Mouse (Mus musculus) embryonic facial prominence, embryonic 10.5 days (tissue): ENCODE results near the gene Rgs9. TPM values are rescaled to one million over a fixed set of nuclear protein-coding genes. Genes with fewer than 3 reads are reported as not detected.

ENCODE experiments used
- DNase-seq: peaks from one replicate; pipeline ENCODE4 v3.0.0-alpha.2; 2017; ENCODE audit warnings: low spot score
- H3K27ac ChIP-seq: fragments of 300-500 bp; sonication (generic); replicated peaks from 2 replicates; pipeline ENCODE4 v1.5.1; 2016; ENCODE audit warnings: mild to moderate bottlenecking
- H3K27me3 ChIP-seq: fragments of 300-500 bp; sonication (generic); replicated peaks from 2 replicates; pipeline ENCODE4 v1.6.1; 2016; ENCODE audit warnings: low read depth, mild to moderate bottlenecking; ENCODE audit not compliant: poor library complexity, severe bottlenecking
- H3K36me3 ChIP-seq: fragments of 300-500 bp; sonication (generic); replicated peaks from 2 replicates; pipeline ENCODE4 v1.6.1; 2016; ENCODE audit warnings: mild to moderate bottlenecking, moderate library complexity
- H3K4me1 ChIP-seq: fragments of 300-500 bp; sonication (generic); 2 replicates; pipeline ENCODE4 v1.6.1; 2016
- H3K4me3 ChIP-seq: fragments of 300-500 bp; sonication (generic); 2 replicates; pipeline ENCODE4 v1.5.1; 2016; ENCODE audit warnings: mild to moderate bottlenecking, moderate library complexity
- H3K9me3 ChIP-seq: fragments of 300-500 bp; sonication (generic); 2 replicates; pipeline ENCODE4 v1.6.1; 2016; ENCODE audit warnings: mild to moderate bottlenecking
- WGBS: fragments of 180-500 bp; shearing (Covaris S2); methylation state at CpG from one replicate; pipeline ENCODE4 v1.1.7; 2016; 5-methylcytosine and 5-hydroxymethylcytosine counted together
- polyA plus RNA-seq: library from polyadenylated mRNA; unstranded; fragments of >200 nt; fragmentation: Nextera tagmentation; extraction: Ambion mirVana; gene quantifications from 2 replicates; pipeline ENCODE4 v1.2.1, GENCODE M21; 2016

Rgs9 gene
- polyA plus RNA-seq, 1 experiment from 2014 or later = 1.8 TPM

DNA sequence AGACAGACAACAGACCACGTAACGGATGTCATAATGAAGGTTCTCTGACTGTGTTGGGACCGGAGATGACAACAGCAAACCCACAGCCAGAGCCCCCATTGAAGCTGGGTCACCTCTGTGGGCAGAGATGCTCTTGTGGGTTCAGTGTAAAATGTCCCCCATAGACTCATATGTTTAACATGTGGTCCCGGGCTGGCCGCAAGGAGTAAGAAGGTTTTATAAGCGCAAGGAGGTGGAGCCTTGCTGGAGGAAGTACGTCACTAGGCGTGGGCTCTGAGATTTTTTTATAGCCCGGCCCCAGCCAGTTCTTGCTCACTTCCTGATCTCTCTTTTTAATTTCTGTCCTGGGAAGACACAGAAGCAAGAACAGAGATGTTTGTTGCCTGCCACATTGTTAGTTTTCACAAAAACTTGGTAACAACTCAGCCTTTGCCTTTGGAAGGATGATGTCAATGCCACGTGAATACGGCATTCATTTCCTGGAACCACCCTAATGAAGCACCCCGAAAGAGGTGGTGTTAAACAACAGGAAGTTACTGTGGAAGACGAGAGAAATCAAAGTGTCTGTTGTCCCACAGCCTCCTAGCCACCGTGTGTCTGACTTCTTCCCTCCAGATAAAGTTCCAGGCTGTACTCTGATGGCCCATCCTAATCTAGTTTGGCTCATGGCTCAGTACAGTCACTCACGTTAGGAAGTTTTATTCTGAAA is 79.1 kb downstream of the Rgs9 start:
- Histone ChIP-seq H3K36me3 (no peaks in the 10 kb centered on the region), H3K27ac (no peak overlapping the region)
- WGBS = 84% methylated on average over 15 of the region's 15 CpGs

DNA sequence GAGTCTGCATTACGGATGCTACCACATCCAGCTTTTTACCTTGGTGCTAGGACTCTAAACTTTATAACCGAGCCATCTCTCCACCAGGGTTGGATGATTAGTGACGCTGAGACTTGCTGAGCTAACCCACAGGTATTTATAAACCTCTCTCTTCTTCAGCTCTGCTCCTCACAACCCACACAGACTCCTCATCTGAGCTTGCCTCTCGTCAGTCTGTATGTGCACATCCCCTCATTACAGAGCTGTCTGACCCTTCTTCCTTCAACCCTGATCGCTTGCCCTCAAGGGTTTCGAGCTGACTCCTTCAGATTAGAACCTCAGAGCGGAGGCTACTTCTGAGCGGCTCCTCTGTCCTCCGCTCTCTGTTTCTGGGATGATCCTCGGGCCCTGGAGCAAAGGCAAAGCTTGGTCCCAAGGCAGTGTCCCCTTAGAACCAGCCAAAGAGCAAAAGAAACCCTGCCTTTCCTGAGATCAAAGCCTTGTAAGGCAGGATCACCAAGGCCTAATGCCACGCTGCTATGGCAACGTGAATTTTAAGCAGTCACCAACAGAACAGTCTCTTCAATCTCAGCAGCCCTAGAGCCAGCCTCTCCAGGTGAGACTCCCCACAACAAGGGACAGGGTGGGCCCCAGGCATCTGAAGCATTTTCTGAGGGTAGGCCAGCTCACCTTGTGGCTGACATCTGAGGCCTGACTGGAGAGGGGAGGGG is 79.9 kb downstream of the Rgs9 start:
- Histone ChIP-seq H3K36me3 (no peaks in the 10 kb centered on the region), H3K9me3 (no peaks in the 10 kb centered on the region), H3K27me3 (peaks cover 20% of the 10 kb centered on the region; the same call in 1 of the 2 replicates), H3K27ac (peak overlapping the region; percentile 36), H3K4me3 (no peak overlapping the region), H3K4me1 (peaks cover 16% of the 10 kb centered on the region)
- peak; percentile 27 for DNase-seq
- 36% methylated on average over 12 of the region's 12 CpGs for WGBS

More for the DNA sequence above, 79.1 kb downstream of the Rgs9 start:
- Histone ChIP-seq H3K4me3 (no peak overlapping the region), H3K9me3 (no peaks in the 10 kb centered on the region), H3K27me3 (peaks cover 20% of the 10 kb centered on the region; the same call in 1 of the 2 replicates), H3K4me1 (peaks cover 16% of the 10 kb centered on the region)
- no peak for DNase-seq

- no peak overlapping the region for H3K4me3 ChIP-seq
- H3K36me3 ChIP-seq = no peaks in the 10 kb centered on the region
- no peaks in the 10 kb centered on the region for H3K9me3 ChIP-seq
- H3K4me1 ChIP-seq = peaks cover 27% of the 10 kb centered on the region
- no peak overlapping the region for H3K27ac ChIP-seq
- peak; percentile 26 for DNase-seq
- H3K27me3 ChIP-seq = peaks cover 17% of the 10 kb centered on the region; the same call in 1 of the 2 replicates
- WGBS = 33% methylated on average over 11 of the region's 11 CpGs
Observed at GRCm38 (mm10) chr11:109210772-109211171, 87.2 kb downstream of the Rgs9 start.

DNA sequence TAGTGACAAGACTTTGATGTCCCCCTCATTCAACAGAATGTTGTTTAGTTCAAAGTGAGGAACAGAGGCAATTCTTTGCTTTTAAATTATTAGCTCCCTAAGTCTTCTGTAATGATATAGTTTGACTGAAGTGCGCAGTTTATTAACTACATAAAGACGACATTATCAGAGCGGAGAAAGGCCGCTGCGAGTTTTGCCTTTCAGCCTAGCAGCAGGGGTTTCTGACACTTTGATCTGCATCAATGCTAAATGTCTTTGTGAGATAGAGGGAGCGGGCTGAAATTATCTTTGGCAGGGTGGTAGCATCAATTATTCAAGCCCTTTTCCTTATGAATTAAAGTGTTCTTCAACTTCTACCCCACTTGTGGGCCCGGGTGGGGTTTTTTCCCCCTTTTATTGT is 87.6 kb downstream of the Rgs9 start:
- Histone ChIP-seq H3K9me3 (no peaks in the 10 kb centered on the region), H3K4me1 (peaks cover 27% of the 10 kb centered on the region), H3K27ac (no peak overlapping the region), H3K4me3 (no peak overlapping the region), H3K36me3 (no peaks in the 10 kb centered on the region), H3K27me3 (peaks cover 17% of the 10 kb centered on the region; the same call in 1 of the 2 replicates)
- no peak for DNase-seq
- WGBS = 46% methylated on average over 7 of the region's 7 CpGs

GRCm38 (mm10) chr11:109206732-109207131 is 91.2 kb downstream of the Rgs9 start:
- WGBS = 57% methylated on average over 13 of the region's 13 CpGs
- Histone ChIP-seq H3K4me3 (no peak overlapping the region), H3K27me3 (peaks cover 17% of the 10 kb centered on the region; the same call in 1 of the 2 replicates), H3K4me1 (peaks cover 27% of the 10 kb centered on the region), H3K27ac (no peak overlapping the region), H3K36me3 (no peaks in the 10 kb centered on the region), H3K9me3 (no peaks in the 10 kb centered on the region)
- DNase-seq = no peak

GRCm38 (mm10) chr11:109206028-109206427 is 91.9 kb downstream of the Rgs9 start:
- H3K27ac ChIP-seq = no peak overlapping the region
- no peak overlapping the region for H3K4me3 ChIP-seq
- DNase-seq = no peak

GRCm38 (mm10) chr11:109199612-109200293 is 98.2 kb downstream of the Rgs9 start:
- H3K27ac ChIP-seq = peak overlapping the region; percentile 27; the same call in 1 of the 2 replicates

More at GRCm38 (mm10) chr11:109206028-109206427, 91.9 kb downstream of the Rgs9 start:
- H3K36me3 ChIP-seq = no peaks in the 10 kb centered on the region
- peaks cover 17% of the 10 kb centered on the region; the same call in 1 of the 2 replicates for H3K27me3 ChIP-seq
- no peaks in the 10 kb centered on the region for H3K9me3 ChIP-seq
- 87% methylated on average over 1 of the region's 1 CpGs for WGBS
- peaks cover 26% of the 10 kb centered on the region for H3K4me1 ChIP-seq

GRCm38 (mm10) chr11:109192673-109193557 is 105.0 kb downstream of the Rgs9 start:
- peak overlapping the region; percentile 51 for H3K27ac ChIP-seq
- H3K36me3 ChIP-seq = no peaks in the 10 kb centered on the region
- H3K9me3 ChIP-seq = no peaks in the 10 kb centered on the region
- WGBS = 38% methylated on average over 15 of the region's 15 CpGs
- 0 out of 2 replicates have a peak overlapping the region, but pooled peaks have one; percentile 16 for H3K4me3 ChIP-seq
- peaks cover 10% of the 10 kb centered on the region for H3K4me1 ChIP-seq
- no peaks in the 10 kb centered on the region for H3K27me3 ChIP-seq
- peak; percentile 88 for DNase-seq

More at GRCm38 (mm10) chr11:109199612-109200293, 98.2 kb downstream of the Rgs9 start:
- no peak for DNase-seq
- H3K4me3 ChIP-seq = no peak overlapping the region
- 50% methylated on average over 8 of the region's 8 CpGs for WGBS
- H3K27me3 ChIP-seq = no peaks in the 10 kb centered on the region
- H3K4me1 ChIP-seq = peaks cover 10% of the 10 kb centered on the region
- H3K36me3 ChIP-seq = no peaks in the 10 kb centered on the region
- H3K9me3 ChIP-seq = no peaks in the 10 kb centered on the region

DNA sequence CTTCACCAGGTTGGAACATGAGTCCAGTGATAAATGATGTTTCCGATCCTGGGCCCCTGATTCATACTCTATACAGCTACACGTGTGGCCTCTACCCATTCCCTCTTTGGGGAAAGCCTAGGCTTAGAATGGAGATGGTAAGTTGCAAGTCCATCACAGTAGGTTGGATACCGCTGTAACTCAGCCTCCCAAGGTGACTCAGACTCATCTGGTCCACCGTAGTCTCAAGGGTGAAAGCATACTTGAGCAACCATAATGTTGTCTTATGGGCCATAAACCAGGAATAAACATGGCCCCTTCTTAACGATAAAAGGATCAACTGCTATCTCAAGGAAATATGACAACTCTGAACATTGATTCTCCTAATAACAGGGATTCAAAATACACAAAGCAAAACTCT is 109.7 kb downstream of the Rgs9 start:
- Histone ChIP-seq H3K27ac (no peak overlapping the region), H3K4me3 (no peak overlapping the region), H3K27me3 (no peaks in the 10 kb centered on the region), H3K36me3 (no peaks in the 10 kb centered on the region), H3K4me1 (peaks cover 8% of the 10 kb centered on the region), H3K9me3 (no peaks in the 10 kb centered on the region)
- DNase-seq = no peak
- 90% methylated on average over 5 of the region's 5 CpGs for WGBS

DNA sequence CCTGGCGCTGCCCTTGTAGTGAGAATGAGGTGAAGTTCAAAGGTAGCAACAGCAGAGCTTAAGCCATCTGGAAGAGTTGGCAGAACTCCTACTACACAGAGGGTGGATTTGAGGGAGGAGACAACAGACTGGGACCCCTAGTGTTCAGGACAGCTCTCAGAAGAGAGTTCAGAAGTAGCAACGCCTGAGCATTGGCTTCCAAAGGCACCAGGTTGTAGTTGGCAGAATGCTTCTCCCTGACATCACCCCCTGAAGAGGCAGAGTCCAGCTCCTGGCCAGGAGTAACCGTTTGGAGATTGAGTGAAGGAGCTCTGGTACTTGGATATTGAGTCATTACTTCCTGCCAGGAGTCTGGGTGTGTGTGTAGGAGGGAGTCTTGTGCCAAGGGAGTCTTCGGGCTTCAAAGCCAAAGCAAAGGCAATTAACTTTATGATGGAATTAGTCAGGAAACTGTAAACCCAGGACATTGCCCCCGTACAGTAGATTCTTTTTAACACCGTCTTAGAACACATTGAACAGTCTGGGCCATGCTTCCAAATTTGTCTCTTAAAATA is 110.2 kb downstream of the Rgs9 start:
- peaks cover 3% of the 10 kb centered on the region; the same call in 1 of the 2 replicates for H3K4me1 ChIP-seq
- H3K9me3 ChIP-seq = no peaks in the 10 kb centered on the region
- DNase-seq = no peak
- H3K27ac ChIP-seq = no peak overlapping the region
- no peaks in the 10 kb centered on the region for H3K36me3 ChIP-seq
- no peaks in the 10 kb centered on the region for H3K27me3 ChIP-seq
- H3K4me3 ChIP-seq = no peak overlapping the region
- WGBS = 86% methylated on average over 6 of the region's 6 CpGs

DNA sequence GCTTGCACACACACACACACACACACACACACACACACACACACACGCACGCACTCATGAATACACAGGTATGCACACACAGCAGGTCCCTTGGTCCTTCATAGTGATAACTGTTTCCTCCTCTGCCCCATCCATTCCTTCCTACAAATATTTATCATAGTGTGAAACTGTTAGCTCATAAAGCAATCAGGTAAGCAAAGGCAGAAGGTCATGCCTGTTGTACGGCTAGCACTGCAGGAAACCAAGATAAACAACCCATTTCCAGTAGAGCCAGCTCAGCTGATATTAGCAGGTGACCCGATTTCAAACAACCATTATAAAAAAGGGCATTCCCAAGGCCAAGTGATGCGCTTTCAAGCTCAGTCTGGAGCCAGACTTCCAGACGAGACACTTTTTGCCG is 116.8 kb downstream of the Rgs9 start:
- H3K27ac ChIP-seq = no peak overlapping the region
- no peaks in the 10 kb centered on the region for H3K27me3 ChIP-seq
- WGBS = 82% methylated on average over 7 of the region's 7 CpGs
- DNase-seq = no peak
- no peaks in the 10 kb centered on the region for H3K36me3 ChIP-seq
- no peaks in the 10 kb centered on the region for H3K9me3 ChIP-seq
- no peak overlapping the region for H3K4me3 ChIP-seq
- H3K4me1 ChIP-seq = peaks cover 7% of the 10 kb centered on the region; the same call in 1 of the 2 replicates
